Mouse (Mus musculus) cerebellum, postnatal 14 days (tissue): Measurements from ENCODE around the gene Kif1c.

Source experiments
- DNase-seq, 2 experiments: peaks; one replicate each; pipeline ENCODE4 v3.0.0; 2021; ENCODE audit warnings: mixed read lengths in 2 of 2

Gene Kif1c

DNA sequence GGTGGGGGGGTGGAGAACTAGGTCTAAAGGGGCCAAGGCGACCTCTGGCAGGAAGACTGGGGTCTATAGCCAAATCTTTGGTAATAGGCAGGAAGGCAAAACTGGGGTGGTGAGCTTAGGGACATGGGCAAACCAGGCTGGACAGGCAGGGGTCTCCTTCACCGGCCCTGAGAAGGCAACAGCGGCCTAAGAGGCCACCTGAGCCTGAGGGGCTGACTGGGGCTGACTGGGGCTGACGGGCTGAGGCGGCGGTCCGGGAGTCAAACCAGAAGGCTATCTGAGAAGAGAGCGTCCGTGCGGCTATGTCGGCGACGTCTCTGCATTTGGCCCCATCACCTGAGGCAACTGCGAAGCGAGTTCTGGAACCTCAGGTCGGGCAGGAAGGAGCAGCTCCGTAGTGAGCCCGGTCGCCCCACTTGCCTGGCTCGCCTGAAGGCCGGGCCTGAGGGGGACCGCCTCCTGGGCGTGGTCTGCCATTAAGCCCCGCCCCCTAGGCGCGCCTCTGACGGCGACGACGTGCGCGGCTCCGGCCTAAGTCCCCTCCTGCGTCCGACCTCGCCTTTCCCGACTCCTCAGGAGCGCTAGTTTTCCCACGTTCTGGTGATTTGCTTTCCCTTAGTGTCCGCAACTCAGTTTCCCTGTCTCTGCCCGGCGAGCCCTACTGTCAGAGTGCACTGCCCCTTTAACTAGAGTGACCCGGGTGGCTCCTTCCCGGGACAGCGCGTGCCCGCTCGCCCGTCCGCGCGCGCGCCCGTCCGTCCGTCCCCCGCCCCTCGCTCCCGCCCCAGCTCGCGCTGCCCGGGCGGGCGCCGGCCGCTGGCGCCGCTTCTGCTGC, at the start of gene Kif1c, which contains the start of gene Inca1:
Kif1c (plus strand) TSS at position 827 of the 835 bp plus-strand sequence.
Inca1 (minus strand) TSS at position 434 of the 835 bp plus-strand sequence.
- peak; percentile 98 to 99 for DNase-seq

DNA sequence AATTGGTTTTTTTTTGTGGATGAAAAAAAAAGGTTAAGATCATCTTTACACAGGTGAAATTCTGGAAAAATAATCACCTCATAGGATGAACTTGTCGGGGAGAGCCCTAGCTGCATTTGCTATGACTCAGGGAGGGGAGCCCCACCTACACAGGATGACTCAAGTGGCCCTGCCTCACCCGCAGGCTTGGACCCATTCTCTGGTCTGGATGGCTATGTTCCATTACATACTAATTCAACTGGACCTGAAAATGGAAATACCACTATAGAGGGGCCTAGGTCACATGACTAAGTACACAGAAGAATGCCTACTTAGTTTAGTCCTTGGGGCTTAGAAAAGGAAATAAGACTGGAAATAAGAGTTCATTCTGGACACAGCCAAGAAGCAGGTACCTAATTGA, 49.0 kb upstream of the Kif1c start:
- DNase-seq: no peak

DNA sequence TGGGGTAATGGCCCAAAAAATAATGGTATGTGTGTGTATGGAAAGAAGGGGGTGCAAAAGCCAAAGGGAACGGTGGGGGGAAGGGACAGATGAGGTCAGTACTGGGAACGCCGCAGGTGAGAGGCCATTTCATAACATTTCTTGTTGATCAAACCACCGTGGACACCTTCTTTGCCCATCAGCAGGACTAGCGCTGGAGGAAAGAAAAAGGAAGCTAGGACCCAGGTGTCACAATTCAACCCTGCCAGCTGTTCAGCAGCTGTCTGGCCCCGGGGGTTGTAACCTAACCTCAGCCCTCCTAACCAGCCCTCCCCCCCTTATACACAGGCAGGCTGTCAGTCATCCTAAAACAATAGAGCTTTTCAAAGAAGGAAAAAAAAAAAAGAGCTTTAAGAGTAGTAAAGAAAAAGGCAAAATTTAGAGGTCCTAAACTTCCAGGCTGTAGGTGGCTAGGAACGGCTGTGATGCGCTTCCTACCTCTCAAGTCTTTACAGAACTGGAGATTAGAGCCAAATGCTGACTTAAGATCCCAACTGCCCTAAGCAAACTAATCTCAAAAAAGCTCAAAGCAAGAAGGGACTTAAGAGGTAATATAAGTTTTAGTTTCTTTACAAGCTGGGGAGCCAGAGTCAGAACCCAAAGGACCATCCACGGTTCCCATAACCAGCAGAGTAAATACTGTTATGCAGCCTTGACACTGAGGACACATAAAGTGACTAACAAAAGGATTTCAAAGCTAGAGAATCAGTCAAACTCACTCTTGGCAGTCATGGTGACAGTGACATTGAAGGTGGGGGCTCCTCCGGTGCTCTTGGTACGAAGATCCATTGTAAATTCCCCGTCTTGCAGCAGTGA, 48.1 kb upstream of the Kif1c start:
- DNase-seq: no peak

DNA sequence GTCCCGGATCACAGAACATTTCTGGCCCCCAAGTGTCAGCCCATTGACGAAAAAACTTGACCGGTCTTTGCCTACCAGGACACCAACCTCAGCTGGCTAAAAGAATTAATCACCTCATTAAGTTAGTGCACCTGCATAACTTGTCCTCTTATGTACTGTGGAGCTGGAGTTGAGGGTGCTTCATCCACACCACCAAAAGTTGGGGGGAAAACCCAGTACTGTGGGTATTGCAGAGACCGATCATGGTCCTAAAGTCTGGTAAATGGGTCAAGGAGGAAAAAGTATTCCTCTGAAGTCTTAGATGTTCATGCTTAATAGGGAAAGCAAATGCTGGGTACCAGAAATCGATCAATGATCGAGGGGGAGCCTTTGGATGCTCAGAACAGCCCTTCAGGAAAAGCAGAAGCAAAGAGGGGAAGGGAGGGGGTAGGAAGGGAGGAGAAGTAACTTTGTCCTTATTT, 47.4 kb upstream of the Kif1c start:
- no peak for DNase-seq

DNA sequence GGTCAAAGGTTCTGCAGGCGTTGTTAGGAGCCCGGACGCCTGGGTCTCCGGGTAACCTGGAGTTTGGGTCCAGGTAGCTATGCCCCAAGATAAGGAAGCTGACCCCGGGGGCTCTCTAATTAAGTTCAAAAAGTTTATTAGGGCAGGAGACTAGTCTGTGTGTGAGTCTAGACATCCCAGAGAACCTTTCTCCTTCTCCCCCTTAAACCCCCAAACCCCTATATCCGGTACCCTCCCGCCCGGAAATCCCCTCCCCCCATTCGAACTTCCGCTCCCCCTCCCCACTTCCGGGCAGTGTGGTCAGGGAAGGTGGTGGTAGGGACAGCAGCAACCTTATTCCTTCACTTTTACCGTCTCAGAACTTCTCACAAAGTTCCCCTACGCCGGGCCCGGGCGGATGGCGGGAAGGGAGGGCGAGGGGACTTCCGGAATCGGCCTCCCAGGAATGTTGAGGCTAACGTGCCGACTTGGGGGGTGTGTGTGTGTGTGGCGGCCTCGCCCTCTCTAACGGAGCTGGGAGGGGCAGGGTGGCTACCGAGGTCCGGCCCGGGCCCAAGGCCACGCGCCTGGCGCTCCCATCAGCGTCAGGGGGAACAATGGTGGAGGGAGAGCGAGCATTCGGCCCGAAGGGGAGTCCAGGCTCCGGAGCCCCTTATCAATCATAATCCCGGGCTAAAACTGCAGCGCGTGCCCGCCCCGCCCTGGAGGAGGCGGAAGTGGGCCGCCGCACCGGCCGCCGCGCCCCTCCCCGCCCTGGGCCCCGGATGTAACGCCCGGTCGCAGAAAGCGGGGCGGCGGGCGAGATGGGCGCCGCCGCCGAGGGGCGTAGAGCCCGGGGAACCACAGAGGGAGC, 46.8 kb upstream of the Kif1c start:
- DNase-seq: peak; percentile 77 to 78

DNA sequence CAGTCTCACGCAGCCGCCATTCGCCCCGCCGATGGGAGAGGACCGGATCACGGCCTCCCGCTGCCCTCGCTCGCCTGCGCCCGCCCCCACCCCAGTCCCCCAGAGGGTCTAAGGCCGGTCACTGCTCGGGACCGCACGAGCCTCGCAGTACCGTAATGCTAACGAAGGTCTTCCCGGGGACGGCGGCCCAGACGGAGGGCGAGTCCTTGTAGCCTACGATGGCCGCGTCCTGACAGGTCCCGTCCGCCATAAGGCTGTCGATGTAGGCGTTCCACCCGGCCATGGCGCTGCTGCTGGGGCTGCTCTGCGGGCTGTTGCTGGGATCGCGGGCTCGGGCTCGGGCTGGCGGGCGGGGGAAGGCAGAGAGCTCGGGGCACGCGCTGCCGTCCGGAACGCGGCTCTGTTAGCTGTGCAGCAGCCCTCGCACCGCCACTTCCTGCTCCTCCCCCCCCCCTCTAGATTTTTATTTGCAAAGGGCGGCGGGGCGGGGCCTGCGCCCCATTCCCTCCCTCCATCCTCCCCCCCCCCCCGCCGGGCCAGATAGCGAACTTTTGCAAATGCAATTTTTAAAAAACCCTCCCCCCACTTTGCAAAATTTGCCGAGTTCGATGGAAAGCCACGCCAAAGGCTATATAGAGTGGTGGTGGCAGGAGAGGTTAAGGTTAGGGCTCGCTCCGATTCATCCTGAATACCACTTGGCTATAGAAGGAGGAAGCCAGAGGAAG, 46.0 kb upstream of the Kif1c start, which contains the start of gene Pfn1:
Pfn1 (minus strand) TSS at position 447 of the 725 bp plus-strand sequence.
- DNase-seq: peak; percentile 83 to 86

DNA sequence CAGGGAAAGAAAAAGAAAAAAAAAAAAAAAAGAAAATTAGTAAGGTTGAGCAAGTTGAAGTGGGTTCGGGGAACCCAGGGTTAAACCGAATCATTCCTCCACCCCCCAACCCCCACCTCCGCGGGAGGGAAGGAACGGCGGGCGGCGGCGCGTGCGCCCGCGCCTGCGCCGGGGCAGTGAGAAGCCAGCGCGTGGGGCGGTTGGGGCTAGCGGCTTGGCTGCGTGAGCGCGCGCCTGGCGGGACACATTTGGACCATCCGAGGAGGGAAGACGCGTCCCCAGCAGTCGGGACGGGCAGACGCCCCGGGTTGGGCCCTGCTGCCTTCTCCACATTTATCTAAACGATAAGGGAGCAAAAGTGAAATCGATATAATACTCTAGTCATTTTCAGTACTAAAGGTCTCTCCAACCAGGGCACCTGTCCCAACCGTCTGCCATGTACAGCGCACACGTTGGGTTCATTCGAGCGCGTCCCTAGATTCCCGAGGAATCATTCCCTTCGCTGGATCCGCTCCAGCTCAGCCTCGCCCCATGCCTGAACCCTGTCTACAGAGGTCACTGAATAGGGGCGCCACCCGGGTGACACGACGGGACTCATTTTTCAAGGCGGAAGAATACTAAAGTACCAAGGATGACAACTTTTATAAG, 45.3 kb upstream of the Kif1c start:
- DNase-seq: peak; percentile 89 to 92

DNA sequence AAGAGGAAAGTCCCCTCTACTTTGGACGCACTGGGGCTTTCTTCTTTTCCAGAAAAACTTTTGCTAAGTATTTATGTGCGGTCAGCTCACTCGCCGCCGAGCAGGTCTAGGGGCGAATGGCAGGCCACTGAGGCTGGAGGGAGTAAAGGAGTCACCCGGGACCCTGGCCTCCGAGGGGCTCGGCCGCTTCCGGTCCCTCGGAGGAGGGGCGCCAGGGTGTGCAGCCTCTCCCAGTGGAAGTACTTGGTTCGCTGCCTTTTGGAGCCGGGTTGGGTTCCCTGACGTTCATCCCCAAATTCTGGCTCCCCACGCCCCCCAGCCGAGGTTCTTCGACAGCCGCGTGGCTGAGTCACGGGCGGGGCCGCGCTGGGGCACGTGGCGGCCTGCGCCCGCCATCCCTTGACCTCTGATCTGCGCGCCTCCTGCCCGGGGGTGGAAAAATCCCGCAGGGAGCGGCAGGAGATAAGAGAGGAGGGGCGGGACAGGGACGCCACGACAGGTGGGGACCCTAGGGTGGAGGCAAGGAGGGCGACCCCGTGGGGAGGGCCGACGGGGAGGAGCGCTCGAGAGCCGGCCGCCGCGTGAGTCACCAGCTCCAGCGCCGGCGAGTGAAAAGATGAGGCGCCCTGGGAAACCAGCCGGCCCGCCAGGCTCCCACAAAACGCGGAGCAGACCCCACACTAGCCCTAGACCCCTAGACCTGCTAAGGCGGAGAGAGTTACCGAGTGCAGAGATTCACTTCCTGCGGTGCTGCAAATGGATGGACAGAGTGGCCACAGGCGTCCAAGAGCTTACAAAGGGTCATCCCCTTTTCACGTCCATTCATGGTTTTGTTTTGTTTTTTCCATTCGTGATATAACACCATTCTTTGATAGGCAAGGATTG, 44.5 kb upstream of the Kif1c start:
- DNase-seq: peak; percentile 49 to 65

DNA sequence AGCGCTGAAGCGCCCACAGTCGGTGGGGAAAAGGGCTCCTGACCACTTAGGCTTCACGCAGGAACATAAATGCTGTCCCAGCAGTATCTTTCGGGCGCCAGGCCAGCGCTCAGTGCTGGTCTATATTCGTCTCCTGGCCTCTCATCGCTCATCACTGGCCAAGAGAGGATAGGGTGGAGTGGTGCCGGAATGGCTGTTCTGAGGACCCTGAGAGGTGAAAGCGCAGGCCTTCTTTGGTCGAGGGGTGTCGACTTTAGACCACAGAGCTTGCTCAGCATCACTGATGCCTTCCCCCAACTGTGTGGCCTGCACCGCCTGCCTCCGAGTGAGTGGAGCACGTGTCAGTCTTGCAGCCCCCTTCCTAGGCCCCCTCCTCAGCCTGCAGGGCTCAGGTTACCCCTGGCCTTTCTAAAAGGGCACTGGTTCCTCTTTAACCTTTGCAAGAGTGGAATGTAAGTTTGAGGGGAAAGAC, 43.9 kb upstream of the Kif1c start:
- peak; percentile 66 to 77 for DNase-seq

DNA sequence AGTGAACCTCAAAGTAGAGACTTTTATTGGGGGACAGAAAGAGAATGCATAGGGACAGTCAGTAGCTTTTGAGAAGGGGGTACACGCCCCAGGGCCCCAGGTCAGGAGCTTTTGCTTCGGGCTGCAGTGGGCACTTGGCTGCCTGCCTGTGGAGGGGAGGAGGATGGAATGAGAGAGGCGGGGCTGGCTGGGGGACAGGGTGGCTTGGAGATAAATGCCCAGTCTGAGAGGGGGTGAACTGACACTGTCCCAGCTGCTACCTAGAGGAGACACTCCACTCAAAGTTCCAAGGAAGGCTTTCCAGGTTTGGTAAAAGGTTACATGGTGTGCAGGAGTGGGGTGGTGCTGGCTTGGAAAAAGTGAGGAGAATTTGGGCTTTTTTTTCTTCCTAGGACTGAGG, 43.4 kb upstream of the Kif1c start, which contains the start of gene Eno3:
Eno3 (plus strand) TSS at position 239 of the 400 bp plus-strand sequence.
- DNase-seq: peak in 1 of 2 experiments; percentile 53

DNA sequence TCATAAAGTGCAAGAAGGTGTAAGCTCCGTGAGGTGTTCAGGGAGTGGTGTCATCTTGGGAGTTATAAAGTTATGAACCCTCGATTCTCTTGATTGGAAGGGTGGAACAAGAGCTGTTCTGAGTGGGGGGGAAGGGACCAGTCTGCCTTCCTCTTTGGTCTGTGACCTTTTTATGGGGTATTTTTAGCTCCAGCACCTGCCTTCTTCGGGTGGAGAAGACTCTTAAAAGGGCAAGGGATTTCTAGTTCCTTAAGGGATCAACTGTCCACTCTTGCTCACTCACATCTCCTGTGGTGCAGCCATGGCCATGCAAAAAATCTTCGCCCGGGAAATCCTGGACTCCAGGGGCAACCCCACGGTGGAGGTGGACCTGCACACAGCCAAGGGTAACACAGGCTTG, 42.8 kb upstream of the Kif1c start:
- DNase-seq: peak in 1 of 2 experiments; percentile 4

DNA sequence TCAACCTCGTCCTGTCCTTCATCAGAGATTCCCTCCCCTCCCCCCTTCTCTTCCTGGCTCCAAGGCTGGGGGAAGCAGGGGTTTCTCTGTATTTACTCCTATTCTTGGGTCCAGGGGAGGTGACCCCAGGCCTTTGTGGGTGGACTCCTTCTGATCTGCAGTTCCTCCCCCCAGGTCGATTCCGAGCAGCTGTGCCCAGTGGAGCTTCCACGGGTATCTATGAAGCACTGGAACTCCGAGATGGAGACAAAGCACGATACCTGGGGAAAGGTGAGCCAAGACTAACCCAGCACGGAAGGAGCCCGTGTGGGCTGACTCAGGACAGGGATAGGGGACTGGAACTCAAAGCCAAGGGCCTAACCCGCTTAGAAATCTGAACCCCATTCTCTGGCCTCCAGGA, 42.4 kb upstream of the Kif1c start:
- DNase-seq: no peak

DNA sequence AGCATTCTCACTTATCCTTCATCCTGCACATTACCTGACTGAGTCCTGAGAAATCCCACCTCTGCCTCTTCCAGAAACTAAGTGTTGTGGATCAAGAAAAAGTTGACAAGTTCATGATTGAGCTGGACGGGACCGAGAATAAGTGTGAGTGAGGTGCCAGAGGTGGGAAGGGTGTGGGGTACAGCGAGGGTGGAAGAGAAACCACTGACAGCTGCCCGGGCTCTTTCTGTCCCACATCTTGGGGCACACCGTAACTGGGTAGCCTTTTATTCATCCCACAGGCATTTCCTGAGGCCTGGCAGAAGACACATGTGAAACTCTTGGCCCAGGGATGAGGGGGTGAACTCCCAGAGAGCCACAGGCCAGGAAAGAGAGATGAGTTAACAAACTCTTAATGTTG, 41.8 kb upstream of the Kif1c start:
- DNase-seq: no peak

DNA sequence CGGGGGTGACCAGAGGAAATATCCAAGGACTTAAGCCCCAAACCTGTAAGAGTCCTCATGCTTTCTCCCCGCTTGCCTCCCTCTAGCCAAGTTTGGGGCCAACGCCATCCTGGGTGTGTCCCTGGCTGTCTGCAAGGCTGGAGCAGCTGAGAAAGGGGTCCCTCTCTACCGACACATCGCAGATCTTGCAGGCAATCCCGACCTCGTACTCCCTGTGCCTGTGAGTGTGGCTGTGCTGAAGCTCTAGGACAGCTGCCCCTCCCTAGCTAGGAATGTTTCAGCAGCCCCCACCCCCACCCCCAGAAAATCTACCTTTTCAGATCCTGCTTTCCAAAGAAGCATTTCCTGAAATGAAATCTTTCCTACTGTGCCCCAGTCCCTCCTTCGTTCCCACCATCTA, 41.4 kb upstream of the Kif1c start:
- DNase-seq: no peak

DNA sequence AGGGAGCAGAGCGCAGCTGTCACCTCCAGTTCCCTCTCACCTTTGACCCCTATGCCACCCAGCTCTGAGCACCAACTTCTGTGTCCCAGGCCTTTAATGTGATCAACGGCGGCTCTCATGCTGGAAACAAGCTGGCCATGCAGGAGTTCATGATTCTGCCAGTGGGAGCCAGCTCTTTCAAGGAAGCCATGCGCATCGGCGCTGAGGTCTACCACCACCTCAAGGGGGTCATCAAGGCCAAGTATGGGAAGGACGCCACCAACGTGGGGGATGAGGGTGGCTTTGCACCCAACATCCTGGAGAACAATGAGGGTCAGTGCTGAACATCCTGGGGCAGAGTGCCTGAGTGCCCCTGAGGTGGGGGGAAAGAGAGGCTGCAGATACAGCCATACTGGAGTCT, 39.8 kb upstream of the Kif1c start:
- DNase-seq: no peak

DNA sequence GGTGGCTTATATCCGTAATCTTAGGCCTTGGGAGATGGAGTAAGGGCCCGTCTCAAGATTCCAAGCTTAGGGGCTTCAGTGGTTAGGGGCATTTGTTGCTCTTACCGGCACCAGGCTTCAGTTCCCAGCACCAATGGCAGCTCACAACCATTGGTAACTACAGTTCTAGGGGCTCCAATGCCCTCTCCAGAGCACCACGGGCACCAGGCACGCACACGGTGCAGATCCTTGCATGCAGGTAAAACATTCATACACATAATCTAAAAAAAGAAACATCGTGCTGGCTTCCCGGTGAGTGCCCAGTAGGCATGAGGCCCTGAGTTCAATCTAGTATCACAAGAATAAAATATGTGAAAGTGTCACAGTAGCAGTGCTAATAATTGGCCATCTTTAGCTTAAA, 37.2 kb upstream of the Kif1c start:
- no peak for DNase-seq

DNA sequence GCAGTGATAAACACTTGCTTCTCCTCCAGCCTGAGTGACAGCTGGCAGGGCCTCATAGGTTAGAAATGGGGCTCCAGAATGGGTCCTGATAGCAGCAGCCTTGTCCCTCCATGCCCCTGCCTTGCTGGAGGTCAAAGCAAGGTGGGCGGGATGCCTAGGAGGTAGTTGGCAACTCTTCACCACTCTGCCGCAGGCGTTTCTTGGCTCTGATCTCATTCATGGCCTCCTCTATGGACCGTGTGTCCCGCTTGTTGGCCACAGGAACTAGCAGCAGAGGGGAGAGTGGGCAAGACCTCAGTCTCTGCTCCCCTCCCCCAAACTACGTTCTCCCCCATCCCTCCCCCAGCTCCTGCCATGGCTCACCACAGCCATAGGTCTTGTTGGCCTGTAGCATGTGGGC, 36.4 kb upstream of the Kif1c start:
- DNase-seq: no peak

DNA sequence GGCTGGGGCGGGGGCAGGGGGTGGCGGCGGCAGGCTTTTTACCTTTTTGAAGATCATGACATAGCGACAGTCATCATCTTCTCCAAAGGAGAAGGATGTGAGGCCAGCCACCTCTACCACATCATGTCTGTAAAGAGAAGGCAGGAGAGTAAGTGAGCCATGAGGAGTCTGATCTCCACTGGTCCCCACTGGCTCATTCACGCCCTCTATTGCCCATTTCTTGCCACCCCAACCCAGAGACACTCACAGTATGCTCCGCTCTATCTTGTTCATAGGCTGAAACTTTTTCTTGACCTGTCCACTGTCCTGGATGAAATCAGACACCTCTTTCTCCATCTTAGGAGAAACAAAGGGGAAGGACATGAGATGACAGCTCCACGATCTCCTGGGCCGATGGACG, 35.6 kb upstream of the Kif1c start:
- no peak for DNase-seq

DNA sequence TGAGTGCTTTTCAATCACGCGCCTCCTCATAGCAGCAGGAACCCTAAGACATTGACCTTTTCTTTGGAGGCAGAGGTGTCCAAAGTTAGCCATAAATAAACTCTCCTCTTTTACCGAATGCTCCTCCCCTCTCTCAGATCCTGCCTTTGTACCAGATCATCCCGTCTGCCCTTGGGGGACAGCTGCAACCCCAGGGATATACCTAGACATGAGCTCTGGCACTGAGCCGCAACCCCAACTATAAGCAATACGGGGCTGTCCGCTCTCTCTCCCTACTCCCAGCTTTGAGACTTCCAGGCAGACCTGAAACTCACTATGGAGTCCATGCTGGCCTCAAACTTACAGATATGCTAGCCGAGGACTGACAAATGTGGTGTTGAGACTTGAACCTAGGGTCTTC, 33.7 kb upstream of the Kif1c start:
- DNase-seq: no peak
